Mouse (Mus musculus) bone marrow, adult 2 months (tissue): Measurements from ENCODE around the gene Banp. TPM values are rescaled to one million over a fixed set of nuclear protein-coding genes. Genes with fewer than 3 reads are reported as not detected.

Source experiments
- H3K27ac ChIP-seq: fragments of 200-500 bp; 2 replicates; pipeline ENCODE4 v1.5.1; 2012; ENCODE audit warnings: low read depth, mild to moderate bottlenecking, control low read depth, inconsistent platforms, low read length; ENCODE audit not compliant: control insufficient read depth, poor library complexity, insufficient read depth
- H3K4me1 ChIP-seq: fragments of 200-500 bp; 2 replicates; pipeline ENCODE4 v1.6.1; 2011; ENCODE audit warnings: low read length; ENCODE audit not compliant: control insufficient read depth, insufficient read depth
- H3K4me3 ChIP-seq: fragments of 200-500 bp; replicated peaks from 2 replicates; pipeline ENCODE3; 2011; ENCODE audit warnings: mild to moderate bottlenecking, low read depth, low read length, control low read depth; ENCODE audit not compliant: control insufficient read depth
- CTCF ChIP-seq: fragments of 200-500 bp; IDR thresholded peaks from 2 replicates; pipeline ENCODE4 v1.5.1; 2011; ENCODE audit warnings: low read length, control low read depth; ENCODE audit not compliant: control insufficient read depth, insufficient read depth
- POLR2A ChIP-seq: fragments of 200-500 bp; IDR thresholded peaks from 2 replicates; pipeline ENCODE4 v1.6.1; 2011; ENCODE audit warnings: low read depth, mild to moderate bottlenecking, control low read depth, low read length, borderline replicate concordance; ENCODE audit not compliant: control insufficient read depth
- WGBS: fragments of 180-500 bp; shearing (Covaris S2); methylation state at CpG from one replicate; pipeline ENCODE4 v1.1.7; 2018; 5-methylcytosine and 5-hydroxymethylcytosine counted together
- polyA plus RNA-seq: library from polyadenylated mRNA; stranded (reverse); fragments of >200 nt; gene quantifications from 2 replicates; pipeline ENCODE4 v1.2.4, GENCODE M21; 2011; ENCODE audit warnings: low replicate concordance; ENCODE audit not compliant: missing spikeins, insufficient read depth, insufficient read length

Banp gene
- 13.3 and 30.1 TPM in 2 replicates for polyA plus RNA-seq

DNA sequence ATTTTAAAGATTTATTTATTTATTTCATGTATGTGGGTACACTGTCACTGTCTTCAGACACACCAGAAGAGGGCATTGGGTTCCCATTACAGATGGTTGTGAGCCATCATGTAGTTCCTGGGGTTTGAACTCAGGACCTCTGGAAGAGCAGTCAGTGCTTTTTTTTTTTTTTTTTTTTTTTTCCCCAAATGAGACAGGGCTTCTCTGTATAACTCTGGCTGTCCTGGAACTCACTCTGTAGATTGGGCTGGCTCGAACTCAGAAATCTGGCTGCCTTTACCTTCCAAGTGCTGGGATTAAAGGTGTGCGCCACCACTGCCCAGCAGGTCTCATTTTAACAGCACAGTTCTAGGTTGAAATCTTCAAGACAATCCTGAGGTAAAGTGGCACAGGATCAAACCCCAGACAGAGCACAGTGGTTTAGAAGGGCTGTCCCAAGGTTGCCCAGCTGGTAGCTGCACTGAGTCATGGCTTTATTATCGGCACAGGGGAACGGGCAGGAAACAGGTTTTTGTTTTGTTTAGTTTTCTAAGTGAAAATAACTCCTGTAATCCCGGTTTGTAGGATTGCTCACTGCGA is at the start of gene Banp:
Gene Banp, plus strand, starts transcription at position 529 of the 579 bp plus-strand sequence.
- 46% methylated on average over 6 of the region's 6 CpGs for WGBS
- TF ChIP-seq CTCF = no peak
- TF ChIP-seq POLR2A = no peak
- peak within 1 kb of the TSS; percentile 94 for H3K27ac ChIP-seq
- peaks cover 6% of the 10 kb centered on the region; the same call in 1 of the 2 replicates for H3K4me1 ChIP-seq
- H3K4me3 ChIP-seq = peak within 1 kb of the TSS; percentile 89

DNA sequence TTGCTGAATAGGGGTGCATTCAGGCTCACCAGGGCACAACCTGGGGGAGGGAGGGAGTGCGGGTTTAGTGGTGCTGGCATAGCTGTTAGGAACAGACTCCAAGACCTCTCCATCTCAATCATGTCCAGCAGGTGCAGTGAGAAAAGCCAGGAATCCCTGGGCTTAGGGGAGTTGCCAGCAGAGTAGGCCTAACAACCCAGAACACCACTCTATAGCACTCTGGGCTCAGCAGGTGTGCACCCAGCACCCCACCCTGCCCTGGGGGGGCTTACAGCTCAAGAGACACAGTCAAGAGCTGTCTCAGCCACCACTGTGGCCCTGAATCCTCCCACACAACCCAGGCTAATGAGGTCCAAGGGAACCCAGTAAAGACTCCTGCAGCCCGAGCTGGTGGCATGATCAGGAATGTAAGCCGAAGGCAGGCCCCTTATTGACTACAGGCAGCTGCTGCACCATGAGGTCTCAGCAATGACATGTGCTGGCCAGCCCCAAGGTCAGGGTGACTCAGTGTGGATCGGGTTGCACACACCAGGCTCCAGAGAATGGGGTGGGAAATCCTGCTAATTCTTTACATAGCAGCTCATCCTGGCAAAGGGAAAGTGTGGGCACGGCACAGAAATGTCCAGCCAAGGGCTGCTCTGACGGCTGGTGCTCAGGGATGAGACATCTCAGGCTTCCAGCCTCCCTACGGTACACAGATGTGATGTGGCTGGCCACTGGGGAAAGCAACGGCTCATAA is 47.9 kb upstream of the Banp start:
- no peak overlapping the region; the same call in 1 of the 2 replicates for H3K27ac ChIP-seq
- H3K4me3 ChIP-seq = no peak overlapping the region
- H3K4me1 ChIP-seq = peaks cover 4% of the 10 kb centered on the region; the same call in 1 of the 2 replicates
- TF ChIP-seq POLR2A = no peak
- TF ChIP-seq CTCF = no peak
- WGBS = 85% methylated on average over 8 of the region's 8 CpGs

GRCm38 (mm10) chr8:121903977-121904376 is 45.6 kb upstream of the Banp start:
- Histone ChIP-seq H3K4me1 (no peaks in the 10 kb centered on the region; the same call in 1 of the 2 replicates), H3K4me3 (no peak overlapping the region), H3K27ac (no peak overlapping the region)
- 68% methylated on average over 6 of the region's 6 CpGs for WGBS
- TF ChIP-seq POLR2A (no peak), CTCF (peak; percentile 13; the same call in 1 of the 2 replicates)

GRCm38 (mm10) chr8:121904999-121905398 is 44.6 kb upstream of the Banp start:
- no peak for TF ChIP-seq POLR2A
- TF ChIP-seq CTCF = no peak
- no peak overlapping the region for H3K27ac ChIP-seq
- 86% methylated on average over 9 of the region's 9 CpGs for WGBS
- peaks cover 1% of the 10 kb centered on the region; the same call in 1 of the 2 replicates for H3K4me1 ChIP-seq
- peak overlapping the region; percentile 36 for H3K4me3 ChIP-seq

DNA sequence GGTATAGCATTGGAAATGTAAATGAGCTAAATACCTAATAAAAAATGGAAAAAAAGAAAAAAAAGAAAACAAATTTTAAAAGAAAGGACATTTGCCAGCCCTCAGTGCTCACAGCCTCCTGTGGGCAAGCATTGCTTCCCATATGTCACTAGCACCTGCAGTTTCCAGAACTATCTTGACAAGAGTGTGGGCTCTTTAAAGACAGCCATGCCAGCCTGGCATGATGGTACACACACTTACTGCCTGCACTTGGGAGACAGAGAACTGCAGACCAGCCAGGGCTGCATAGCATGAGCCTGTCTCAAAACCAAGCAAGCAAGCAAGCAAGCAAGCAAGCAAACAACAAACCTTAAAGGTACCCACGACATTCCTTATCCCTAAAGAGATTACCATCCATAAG is 44.1 kb upstream of the Banp start:
- peaks cover 1% of the 10 kb centered on the region; the same call in 1 of the 2 replicates for H3K4me1 ChIP-seq
- no peak for TF ChIP-seq CTCF
- no peak for TF ChIP-seq POLR2A
- peak overlapping the region; percentile 96 for H3K4me3 ChIP-seq
- H3K27ac ChIP-seq = no peak overlapping the region
- WGBS = 62% methylated on average over 1 of the region's 1 CpGs

DNA sequence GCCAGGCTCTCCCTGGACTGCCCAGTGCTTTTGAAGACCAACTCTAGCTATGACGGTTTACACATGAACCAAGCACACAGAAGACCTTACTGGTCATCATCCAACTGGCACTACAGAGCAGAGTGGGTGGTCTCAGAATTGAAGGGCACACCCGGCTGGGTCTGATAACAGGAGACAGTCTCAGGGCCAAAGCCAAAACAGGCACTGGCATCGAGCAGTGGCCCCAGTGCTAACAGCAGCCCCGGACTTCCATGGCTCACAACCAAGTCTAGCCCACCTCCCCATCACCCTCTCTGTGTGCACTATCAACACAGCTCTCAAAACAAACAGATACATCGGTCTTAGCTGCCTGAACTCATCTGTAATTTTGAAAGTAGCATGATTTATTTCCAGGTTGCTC is 43.7 kb upstream of the Banp start:
- TF ChIP-seq POLR2A = no peak
- no peak for TF ChIP-seq CTCF
- H3K4me3 ChIP-seq = peak overlapping the region; percentile 96
- H3K27ac ChIP-seq = no peak overlapping the region
- WGBS = 24% methylated on average over 5 of the region's 5 CpGs
- H3K4me1 ChIP-seq = peaks cover 1% of the 10 kb centered on the region; the same call in 1 of the 2 replicates

- TF ChIP-seq CTCF (no peak), POLR2A (no peak)
- peaks cover 1% of the 10 kb centered on the region; the same call in 1 of the 2 replicates for H3K4me1 ChIP-seq
- H3K4me3 ChIP-seq = peak overlapping the region; percentile 96
- WGBS = under 1% methylated on average over 72 of the region's 72 CpGs
- H3K27ac ChIP-seq = peak overlapping the region; percentile 45
Observed at GRCm38 (mm10) chr8:121906542-121907512, 42.7 kb upstream of the Banp start.
